Mouse (Mus musculus) embryonic fibroblast, embryonic 13.5 days (primary cell): ENCODE results near the gene Sh3bp2. TPM values are rescaled to one million over a fixed set of nuclear protein-coding genes. Genes with fewer than 3 reads are reported as not detected.

ENCODE experiments used
- H3K27ac ChIP-seq: 2 replicates; pipeline ENCODE4 v1.5.1; 2012; ENCODE audit warnings: low read length, control low read depth, inconsistent platforms; ENCODE audit not compliant: insufficient read depth
- H3K4me1 ChIP-seq: 2 replicates; pipeline ENCODE4 v1.6.1; 2011; ENCODE audit warnings: low read length; ENCODE audit not compliant: control insufficient read depth, insufficient read depth
- H3K4me3 ChIP-seq: 2 replicates; pipeline ENCODE4 v1.5.1; 2011; ENCODE audit warnings: mild to moderate bottlenecking, control low read depth, low read length; ENCODE audit not compliant: insufficient read depth
- CTCF ChIP-seq: IDR thresholded peaks from 2 replicates; pipeline ENCODE4 v1.5.1; 2011; ENCODE audit warnings: mild to moderate bottlenecking, control low read depth, low read length, moderate library complexity, borderline replicate concordance; ENCODE audit not compliant: insufficient read depth
- POLR2A ChIP-seq: IDR thresholded peaks from 2 replicates; pipeline ENCODE4 v1.6.1; 2011; ENCODE audit warnings: low read depth, mild to moderate bottlenecking, control low read depth, low read length, moderate library complexity
- polyA plus RNA-seq: library from polyadenylated mRNA; stranded (reverse); fragments of >200 nt; gene quantifications from 2 replicates; pipeline ENCODE4 v1.2.4, GENCODE M21; 2011; ENCODE audit warnings: low read depth; ENCODE audit not compliant: missing spikeins, insufficient read length

Gene Sh3bp2
- polyA plus RNA-seq, 1 experiment, result 5.4 TPM

DNA sequence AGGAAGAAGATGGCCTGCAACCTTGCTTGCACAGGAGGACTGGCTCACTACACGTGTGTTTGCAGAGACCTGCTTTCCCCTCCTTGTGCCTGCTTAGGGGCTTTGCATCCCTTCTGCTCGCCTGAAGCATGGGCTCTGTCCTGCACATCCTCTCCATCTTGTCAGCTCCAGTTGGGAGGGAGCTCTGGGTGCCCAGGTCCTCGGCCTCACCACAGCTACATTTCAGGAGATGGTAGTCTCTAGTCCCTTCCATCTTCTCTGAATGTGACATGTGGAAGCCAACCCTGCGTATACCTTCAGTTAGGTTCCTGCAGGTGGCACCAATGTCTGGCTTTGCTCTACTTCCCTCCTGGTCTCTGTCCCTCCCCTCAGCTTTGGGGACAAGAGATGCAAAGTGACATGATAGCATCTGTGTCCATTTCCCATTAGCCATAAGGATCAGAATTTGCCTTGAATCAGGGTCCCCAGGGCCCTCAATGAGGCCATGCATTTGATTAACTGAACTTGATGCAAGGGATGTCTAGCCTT lies 1.6 kb upstream of the Sh3bp2 start:
- TF ChIP-seq POLR2A, result no peak
- no peak for TF ChIP-seq CTCF
- no peak overlapping the region for H3K4me3 ChIP-seq
- H3K27ac ChIP-seq, result no peak overlapping the region
- H3K4me1 ChIP-seq, result no peaks in the 10 kb centered on the region

DNA sequence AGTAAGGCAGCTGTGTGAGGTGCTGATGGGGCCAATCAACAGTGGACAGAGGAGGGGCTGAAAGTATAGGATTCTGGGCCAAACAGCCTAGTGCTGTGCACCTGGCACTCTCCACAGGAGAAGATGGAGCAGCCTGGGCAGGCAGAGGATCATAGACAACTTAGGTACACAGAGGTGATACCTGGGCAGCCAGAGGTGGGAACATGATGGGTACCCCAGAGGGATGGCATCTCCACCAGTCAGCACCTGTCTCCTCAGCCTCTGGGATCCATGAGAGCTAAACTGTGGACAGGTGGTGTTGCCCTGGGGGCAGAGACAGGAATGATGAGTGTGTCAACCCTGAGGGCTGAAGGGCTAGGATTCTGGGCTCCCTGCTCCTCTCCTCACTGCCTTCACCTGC lies 1.1 kb upstream of the Sh3bp2 start:
- Histone ChIP-seq H3K4me1 (no peaks in the 10 kb centered on the region), H3K27ac (no peak overlapping the region)
- TF ChIP-seq POLR2A (no peak), CTCF (no peak)

DNA sequence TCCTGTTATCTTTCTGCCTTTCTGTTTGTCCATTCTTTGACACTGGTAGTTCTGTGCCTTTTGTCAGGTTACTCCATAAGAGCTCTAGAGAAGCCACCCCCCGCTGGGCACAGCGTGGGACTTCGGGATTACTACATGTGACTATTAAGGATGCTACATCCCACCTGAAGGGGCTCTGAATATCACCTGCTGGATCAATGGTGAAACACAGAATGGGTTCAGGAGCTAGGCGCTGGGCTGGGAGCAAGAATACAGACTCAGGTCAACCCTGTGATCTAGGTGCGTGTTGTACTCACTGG lies 788 bp downstream of the Sh3bp2 start:
- TF ChIP-seq CTCF (no peak), POLR2A (no peak)
- Histone ChIP-seq H3K4me3 (peak overlapping the region; percentile 50), H3K4me1 (no peaks in the 10 kb centered on the region), H3K27ac (no peak overlapping the region)

More for the DNA sequence above, 1.1 kb upstream of the Sh3bp2 start:
- no peak overlapping the region for H3K4me3 ChIP-seq

DNA sequence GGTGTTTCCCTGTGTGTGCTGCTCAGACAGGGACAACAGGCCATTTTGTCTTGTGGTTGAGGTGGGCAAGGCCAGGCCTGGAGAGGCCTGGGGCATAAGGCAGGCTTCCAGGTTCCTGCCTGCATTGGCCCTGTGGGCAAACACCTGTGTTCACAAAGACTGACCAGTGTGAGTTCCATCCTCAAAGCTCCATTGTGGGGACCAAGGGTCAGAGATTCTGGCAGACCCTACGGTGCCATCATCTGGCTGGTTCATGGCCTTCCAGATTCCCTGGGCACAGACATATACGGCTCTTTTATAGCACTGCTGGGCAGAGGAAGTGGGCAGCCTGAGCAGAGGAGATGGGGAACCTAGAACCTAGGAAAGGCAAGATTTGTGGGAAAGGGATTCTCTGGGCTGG lies 1.7 kb downstream of the Sh3bp2 start:
- H3K27ac ChIP-seq, result no peak overlapping the region
- H3K4me3 ChIP-seq, result no peak overlapping the region
- no peak for TF ChIP-seq POLR2A
- no peak for TF ChIP-seq CTCF
- no peaks in the 10 kb centered on the region for H3K4me1 ChIP-seq

DNA sequence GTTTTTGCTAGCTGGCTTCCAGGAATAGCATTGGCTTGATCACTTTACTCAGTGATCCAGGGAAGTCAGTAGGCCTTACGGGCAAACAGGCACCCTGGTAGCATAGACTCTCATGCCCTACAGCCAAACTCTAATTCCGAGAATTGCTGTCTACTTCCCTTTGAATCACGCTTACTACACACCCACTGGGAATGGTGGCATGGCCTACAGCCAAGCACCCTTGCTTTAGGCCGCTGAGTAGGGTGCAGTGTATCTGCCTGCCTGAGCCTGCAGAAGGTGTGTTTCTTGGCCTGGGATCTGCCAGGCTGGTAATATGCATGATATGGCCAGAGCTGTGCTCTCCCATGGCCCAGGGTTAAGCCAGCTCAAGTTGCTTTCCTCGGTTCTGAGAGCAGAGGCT lies 3.1 kb downstream of the Sh3bp2 start:
- no peak overlapping the region for H3K4me3 ChIP-seq
- H3K4me1 ChIP-seq, result no peaks in the 10 kb centered on the region
- TF ChIP-seq POLR2A (no peak), CTCF (no peak)
- no peak overlapping the region for H3K27ac ChIP-seq

DNA sequence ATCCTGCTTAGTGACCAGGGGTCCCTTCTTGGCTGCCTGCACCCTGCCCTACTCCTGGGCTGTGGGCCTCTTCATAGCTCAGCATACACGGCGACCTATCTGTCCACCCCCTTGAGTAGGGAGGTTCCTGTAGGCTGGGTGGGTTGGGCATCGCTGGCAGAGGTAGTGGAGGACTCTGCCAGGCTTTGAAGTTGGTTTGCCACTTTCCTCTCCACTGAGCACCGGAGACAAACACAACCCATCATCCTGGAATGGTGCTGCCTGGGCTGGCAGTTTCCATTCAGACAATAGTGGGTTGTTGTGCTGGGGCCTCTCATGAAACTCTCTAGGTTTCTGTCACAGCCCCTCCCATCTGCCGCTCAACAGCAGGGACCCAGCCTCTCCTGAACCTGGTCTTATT lies 4.5 kb downstream of the Sh3bp2 start:
- H3K4me3 ChIP-seq, result no peak overlapping the region
- H3K27ac ChIP-seq, result no peak overlapping the region
- no peaks in the 10 kb centered on the region for H3K4me1 ChIP-seq
- no peak for TF ChIP-seq POLR2A
- no peak for TF ChIP-seq CTCF

DNA sequence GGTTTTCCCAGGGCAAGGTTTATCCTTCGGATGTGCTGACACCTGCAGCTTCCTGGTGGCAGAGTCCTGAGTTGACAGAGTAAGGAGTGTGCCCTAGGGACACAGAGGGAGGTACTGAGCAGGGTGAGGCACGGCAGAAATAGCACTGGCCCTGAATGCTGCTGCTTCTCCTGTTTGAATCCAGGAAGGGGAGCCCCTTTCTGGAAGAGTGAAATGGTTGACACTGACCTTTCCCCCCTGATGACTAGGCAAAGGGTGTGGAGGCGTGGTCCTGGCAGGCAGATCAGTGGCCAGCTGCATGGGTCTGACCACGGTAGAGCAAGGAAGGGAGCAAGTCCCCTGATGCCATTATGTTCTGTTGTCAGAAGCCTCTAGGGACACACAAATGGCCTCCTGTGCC lies 5.0 kb downstream of the Sh3bp2 start:
- no peak overlapping the region for H3K4me3 ChIP-seq
- TF ChIP-seq CTCF (no peak), POLR2A (no peak)

DNA sequence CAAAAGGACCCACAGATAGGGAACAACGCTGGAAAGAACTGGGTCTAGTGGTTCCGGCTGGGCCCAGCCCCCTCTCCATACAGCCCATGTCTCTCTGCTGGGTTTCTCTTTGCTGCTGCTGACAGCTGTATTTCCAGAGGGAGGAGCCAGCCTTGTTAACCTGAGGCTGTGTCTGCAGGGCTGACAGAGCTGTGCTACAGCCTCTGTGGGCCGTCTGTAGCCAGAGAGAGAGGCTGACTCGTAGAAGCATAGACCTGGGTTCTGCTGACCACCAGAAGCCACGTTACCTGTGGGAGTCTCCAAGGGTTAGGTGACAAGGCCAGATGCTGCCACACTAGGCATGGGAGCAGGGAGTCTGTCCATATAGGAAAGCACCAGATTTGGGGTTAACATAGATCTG lies 7.4 kb downstream of the Sh3bp2 start:
- no peak overlapping the region for H3K4me3 ChIP-seq
- H3K4me1 ChIP-seq, result no peaks in the 10 kb centered on the region; the same call in 1 of the 2 replicates
- TF ChIP-seq CTCF, result no peak
- TF ChIP-seq POLR2A, result no peak
- no peak overlapping the region for H3K27ac ChIP-seq

More for the DNA sequence above, 5.0 kb downstream of the Sh3bp2 start:
- Histone ChIP-seq H3K27ac (no peak overlapping the region), H3K4me1 (no peaks in the 10 kb centered on the region)

DNA sequence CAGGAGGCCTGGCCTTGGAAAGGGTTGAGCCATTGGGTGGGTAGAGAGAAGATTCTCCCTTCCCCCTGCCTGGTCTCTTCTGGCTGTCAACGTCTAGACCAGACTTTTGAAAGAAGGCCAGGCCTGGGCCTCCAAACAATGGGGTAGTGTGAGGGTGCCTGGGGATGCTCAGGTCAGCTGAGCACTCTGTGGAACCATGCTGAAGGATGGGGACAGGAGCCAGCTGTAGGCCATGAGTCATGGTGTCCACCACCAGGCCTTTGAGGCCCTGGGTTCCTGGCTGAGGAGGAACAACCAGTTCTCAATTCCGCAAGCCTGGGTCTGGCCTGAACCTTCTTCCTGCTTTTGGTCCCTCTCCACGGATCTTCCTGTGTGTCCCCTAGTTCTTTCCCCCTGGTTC lies 8.2 kb downstream of the Sh3bp2 start:
- Histone ChIP-seq H3K4me1 (no peaks in the 10 kb centered on the region; the same call in 1 of the 2 replicates), H3K27ac (no peak overlapping the region), H3K4me3 (no peak overlapping the region)
- TF ChIP-seq POLR2A (no peak), CTCF (no peak)

DNA sequence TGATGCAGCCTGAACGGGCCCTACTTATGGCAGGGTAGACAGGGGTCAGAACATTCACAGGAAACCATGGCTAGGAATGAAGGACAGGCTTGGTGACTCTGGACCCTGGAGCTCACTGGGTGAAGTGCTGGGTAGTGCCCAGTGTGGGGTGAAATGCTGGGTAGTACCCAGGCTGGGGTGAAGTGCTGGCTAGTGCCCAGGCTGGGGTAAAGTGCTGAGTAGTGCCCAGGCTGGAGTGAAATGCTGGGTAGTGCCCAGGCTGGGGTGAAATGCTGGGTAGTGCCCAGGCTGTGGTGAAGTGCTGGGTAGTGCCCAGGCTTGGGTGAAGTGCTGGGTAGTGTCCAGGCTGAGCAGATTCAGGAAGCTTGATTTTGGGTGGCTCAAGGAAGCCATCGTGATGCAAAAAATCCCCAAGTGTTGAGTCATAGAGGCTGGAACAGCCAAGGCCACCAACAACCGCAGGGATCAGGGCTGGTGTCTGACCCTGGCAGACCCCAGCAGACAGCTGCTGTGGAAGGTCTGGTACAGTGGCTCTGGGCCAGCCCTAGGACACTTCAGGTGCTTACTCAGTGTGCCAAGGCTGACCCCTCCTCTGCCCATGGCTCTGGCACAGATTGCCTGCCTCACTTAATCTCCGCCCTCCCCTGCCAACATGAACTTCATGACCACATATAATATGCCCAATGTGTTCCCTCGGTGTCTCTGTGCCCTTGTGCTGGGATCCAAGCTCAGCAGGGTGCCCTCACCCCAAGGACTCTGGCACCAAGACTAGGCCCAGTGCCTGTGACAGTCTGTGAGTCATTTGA lies 9.3 kb downstream of the Sh3bp2 start:
- H3K4me3 ChIP-seq, result no peak overlapping the region
- 0 out of 2 replicates have a peak overlapping the region, but pooled peaks have one; percentile 0 for H3K27ac ChIP-seq
- TF ChIP-seq POLR2A, result no peak
- no peak for TF ChIP-seq CTCF
- no peaks in the 10 kb centered on the region; the same call in 1 of the 2 replicates for H3K4me1 ChIP-seq
